Mouse (Mus musculus): Measurements from ENCODE around the gene Lcp2.
A peak's percentile ranks its signal among the peaks of the same experiment; 100 is the strongest.
"Not testable (repeated sequence)": the region's sequence is repeated elsewhere in the genome, so short reads cannot be mapped to it uniquely, and the experiment has no call there.

The Lcp2 gene

DNA sequence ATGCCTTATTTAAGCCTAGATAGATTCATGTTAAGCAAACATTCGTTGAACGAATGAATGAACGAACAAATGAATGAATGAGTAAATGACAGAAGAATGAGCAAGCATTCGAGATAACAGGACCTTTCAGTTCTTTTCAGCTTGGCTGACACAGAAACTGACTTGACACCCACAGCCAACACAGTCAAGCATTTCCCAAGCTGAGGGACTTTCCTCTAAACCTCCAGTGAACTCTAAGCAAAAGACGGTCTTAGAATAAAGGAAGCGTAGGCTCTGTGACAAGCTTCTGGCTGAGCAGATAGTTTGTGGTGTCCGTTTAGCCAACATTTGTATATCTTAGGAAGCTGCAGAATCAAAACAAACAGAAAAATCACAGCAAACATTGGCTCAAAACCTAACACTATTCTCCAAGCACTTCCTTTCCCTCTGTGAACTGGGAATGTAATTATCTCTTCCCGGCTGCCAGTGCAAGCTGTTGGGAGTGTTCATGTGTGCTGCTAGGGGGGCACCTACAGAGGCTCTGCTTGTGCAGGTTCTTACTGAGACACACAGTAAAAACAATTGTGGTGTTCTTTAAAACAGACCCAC, 39.5 kb downstream of the Lcp2 start:
- DNase-seq (ENCODE audit: low read depth, low spot score) = no peak

DNA sequence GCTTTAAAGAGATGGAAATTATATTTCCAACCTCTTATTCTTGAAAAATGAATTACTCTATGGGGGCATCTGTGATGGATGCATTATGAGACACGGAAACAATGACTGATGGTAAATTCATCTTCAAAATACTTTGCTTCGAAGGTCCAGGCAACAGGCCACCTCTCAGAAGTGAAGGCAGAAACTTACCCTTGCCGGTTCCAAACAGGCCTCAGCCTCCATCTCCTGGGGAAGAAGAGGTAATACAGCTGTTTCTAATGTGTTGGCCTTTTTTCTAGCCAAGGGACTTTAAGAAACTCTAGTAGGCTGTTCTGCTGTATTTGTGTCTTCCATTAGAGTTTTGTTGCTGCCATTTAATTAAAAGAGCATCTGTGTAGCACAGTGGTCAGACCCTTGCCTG, 40.3 kb downstream of the Lcp2 start:
- no peak for DNase-seq (ENCODE audit: low read depth, low spot score)

DNA sequence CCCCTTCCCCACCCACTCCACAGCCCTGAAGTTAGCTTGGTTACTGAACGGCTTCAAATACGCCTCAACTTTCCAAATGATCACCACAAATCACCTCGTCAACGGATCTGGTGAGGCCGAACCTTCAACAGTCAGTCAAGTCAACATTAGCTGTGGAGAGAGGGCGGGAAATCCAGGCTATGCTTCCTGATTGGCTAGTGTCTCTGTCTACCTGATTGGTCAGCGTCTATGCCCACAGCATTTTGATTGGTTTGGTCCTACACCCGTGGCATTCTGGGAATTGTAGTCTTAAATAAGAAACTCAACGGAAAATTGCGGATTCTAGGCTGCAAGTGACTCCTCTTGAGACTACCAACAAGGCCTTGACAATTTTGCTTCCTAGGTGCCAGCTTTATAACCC, 51.7 kb downstream of the Lcp2 start, which contains the start of gene 4930469K13Rik:
4930469K13Rik (minus strand) TSS at position 133 of the 400 bp plus-strand sequence.
- DNase-seq (ENCODE audit: low read depth, low spot score) = peak; percentile 79

DNA sequence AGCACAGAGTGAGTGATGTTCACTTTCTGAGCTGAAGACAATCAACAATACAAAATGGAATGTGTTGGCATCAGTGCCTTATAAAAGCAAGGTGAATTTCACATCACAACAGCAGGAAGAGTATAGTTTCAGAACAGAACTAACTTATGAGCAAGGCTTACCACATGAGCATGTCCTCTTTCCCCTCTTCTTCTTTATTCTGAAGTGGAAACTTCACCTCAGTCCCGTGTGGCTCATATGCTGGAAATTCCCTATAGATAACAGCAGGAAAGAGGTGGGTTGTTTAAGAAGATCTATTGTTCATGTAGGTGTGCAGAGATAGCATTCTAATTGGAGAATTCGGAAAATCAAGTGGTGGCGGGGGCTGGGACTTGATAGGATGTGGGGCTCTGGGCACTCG, 55.1 kb downstream of the Lcp2 start:
- no peak for DNase-seq (ENCODE audit: low read depth, low spot score)

DNA sequence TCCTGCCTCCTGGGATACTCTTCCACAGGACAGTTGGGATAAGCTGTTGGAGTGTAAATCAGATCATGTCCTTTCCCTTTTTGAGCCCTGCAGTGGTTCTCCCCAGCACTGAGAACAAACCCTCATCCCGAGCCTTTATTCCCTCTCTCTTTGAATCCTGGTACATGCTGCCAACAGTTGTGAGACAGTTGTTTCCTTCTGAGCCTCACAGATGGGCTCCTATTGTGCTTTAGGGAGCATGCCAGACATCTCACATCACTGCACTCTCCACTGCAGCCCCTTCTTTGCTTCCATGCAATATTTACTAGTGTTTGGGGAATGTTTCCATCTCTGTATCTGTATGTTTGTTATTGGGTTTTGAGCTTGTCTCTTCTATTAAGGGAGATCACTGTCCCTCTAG, 58.2 kb downstream of the Lcp2 start:
- DNase-seq (ENCODE audit: low read depth, low spot score) = no peak

DNA sequence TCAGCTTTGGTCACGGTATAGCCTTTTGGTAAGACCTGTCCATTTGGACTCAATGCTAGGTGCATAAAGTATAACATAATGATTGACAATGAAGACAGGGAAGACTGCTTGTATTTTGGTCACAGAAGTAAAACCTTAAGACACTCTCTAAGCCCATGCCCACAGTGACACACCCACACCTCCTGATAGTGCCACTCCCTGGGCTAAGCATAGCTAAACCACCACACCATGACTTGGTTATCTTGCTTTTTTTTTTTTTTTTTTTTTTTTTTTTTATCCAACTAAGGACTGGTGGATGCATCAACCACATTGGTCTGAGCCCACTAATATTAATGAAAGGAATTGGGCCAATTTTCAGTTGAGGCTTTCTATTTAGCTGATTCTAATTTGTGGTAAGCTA, 62.5 kb downstream of the Lcp2 start:
- DNase-seq (ENCODE audit: low read depth, low spot score) = no peak

DNA sequence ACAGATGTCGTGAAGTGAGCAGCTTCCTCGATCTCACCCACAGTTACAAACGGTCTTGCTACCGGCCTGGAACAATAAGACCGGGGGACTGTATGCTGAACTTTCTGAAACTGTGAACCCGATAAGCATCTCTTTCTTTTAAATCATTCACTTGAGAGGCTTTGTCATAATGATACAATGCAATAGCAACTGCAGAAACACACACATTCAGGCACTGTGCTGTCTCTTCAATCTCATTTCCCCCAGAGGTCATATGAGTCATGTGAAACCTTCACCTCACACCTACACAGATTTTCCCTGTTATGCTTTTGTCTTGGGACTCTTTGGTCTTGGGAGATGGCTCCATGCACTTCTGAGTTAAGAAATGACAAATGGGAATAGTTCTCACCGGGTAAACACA, 65.2 kb downstream of the Lcp2 start:
- DNase-seq (ENCODE audit: low read depth, low spot score) = peak; percentile 6

DNA sequence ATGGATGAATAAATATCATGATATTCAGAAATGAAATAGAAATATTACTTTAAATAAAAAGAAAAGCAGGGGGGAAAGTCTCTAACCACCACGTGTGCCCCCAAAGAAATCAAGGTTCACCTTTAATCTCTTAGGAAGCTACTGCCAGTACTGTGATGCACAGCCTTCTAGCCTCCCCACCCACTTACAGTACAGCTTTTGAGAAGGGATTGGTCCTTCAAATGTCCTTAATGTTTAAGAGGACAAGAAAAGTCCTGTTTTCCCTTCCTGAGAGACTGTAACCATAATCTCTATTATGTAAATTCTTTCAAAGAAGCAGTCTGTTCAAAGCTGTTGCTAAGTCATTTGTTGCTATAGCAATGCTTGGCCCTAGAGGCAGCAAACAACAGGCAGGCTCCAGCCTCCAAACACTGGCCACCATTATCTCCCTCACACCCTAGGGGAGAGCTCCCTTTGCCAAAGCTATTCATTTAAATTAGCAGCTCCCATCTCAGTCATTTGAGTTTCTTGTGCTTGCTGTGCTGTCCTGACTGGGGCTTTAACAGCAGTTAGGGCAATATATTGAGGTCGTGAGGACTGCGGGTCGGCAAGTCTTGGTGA, 66.2 kb downstream of the Lcp2 start:
- DNase-seq (ENCODE audit: low read depth, low spot score) = peak; percentile 85

DNA sequence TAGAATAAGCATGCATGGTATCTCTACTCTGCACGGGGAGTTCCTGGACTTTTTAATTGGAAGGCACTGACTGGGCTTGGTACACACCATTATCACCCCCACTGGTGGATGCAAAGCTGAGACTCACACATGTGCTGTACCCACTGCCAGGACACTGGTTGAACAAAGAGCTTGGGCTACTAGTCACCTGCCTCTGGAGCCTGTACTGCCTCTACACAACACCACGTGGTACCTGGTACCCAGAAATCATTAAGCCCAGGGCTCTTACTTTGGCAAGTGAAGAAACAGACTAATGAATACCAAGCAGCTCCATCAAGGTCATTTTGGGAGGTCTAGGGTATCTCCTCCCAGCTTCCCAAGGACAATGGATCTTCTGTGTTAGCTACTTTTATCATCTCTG, 67.0 kb downstream of the Lcp2 start:
- peak; percentile 14 for DNase-seq (ENCODE audit: low read depth, low spot score)

DNA sequence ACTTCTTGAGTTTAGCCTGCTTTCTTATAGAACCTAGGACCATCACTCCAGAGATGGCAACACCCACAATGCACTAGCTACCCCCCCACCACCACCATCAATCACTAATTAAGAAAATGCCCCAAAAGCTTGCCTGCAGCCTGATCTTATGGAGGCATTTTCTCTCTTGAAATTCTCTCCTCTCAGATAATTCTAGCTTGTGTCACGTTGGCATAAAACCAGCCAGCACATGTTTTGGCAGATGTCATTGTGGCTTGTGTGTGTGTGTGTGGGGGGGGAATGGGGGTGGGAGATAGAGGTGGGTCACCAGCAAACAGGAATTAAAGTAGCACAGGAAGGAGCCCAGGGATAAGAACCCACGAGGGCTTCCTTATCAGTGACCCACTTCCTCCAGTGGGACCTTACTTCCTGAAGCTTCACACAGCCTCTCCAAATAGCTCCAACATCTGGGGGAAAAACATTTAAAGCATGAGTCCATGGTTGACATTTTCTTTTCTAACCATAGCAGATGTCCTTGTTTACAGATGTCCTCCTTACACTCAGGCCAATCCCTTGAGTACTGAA, 69.9 kb downstream of the Lcp2 start:
- no peak for DNase-seq (ENCODE audit: low read depth, low spot score)

DNA sequence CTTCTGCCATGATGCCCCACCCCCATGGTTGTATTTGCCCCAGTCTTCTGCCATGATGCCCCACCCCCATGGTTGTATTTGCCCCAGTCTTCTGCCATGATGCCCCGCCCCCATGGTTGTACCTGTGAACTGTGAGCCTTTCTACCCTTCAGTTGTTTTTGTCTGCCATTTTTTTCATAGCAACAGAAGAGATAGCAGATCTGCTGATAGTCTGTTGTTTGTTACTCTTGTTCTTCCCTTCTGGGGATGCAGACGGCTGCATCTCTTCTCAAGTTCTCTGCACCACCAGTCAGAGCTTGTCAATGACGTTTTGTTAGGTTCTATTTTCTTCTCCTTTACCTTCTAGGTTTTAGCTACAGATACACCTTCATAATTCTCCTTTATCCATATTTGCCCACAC, 70.9 kb downstream of the Lcp2 start:
- DNase-seq (ENCODE audit: low read depth, low spot score) = no peak

DNA sequence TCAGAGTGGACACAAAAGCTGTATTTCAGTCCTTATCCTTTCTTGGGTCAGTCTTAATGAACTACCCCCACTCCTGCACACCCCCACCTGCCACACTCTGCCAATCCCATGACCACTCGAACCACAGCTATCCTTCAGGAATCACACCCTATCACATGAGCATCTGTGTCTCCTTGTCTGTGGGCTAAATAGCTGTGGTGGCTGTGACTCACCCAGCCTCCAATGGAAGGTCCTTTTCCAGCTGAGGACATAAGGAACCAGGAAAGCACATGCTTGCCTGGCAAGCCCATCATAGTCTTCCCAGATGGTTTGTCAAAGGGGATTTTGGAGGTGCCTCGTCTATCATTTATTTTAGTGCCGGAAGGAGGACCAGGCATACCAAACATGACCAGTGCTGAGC, 71.6 kb downstream of the Lcp2 start:
- no peak for DNase-seq (ENCODE audit: low read depth, low spot score)

DNA sequence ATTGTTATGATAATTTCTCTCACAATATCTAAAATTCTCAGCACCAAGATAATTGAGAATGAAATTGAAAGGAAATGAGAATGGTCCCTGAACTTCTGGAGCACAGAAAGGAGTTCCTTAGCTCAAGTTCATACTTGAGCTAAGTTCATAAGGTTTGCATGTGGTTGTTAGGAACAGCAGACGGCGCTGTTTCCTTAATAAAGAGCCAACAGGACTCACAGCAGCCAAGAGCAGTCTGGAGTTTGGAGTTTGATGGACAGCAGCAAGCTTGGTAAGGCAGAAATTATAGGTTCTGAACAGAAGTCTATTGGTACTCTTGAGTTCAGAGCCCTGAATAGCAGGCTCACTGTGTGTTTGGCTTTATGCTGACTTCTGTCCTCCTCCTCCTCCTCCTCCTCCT, 76.4 kb downstream of the Lcp2 start:
- DNase-seq (ENCODE audit: low read depth, low spot score) = peak; percentile 68

DNA sequence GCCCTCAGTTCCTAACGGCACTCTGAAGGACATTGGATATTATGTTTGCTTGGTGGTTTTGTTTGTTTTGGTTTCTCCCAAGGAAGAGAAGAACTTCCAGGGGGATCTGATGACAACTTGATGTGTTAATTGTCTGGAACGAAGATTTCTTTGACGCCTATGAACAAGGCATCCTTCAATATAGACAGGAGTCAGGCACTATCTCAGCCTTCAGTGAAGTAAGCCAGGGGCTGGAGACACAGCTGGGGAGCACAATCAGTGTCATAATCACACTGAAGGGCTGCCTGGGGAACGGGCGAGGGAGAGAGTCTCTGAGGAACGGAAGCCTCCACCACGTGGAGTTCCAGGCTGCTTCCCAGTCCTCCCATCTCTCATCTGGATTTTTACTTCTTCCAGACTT, 78.1 kb downstream of the Lcp2 start:
- no peak for DNase-seq (ENCODE audit: low read depth, low spot score)

DNA sequence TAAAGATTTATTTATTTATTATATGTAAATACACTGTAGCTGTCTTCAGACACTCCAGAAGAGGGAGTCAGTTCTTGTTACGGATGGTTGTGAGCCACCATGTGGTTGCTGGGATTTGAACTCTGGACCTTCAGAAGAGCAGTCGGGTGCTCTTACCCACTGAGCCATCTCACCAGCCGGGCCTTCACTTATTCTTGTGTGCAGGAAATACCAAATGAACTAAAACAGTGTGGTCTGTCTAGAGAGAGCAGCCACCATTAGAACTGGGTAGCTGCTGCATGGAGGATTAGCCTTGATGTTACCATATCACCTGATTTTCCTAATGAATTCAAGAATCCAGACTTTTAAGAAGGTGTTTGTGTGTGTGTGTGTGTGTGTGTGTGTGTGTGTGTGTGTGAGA, 79.0 kb downstream of the Lcp2 start:
- not testable (repeated sequence) for DNase-seq (ENCODE audit: low read depth, low spot score)

DNA sequence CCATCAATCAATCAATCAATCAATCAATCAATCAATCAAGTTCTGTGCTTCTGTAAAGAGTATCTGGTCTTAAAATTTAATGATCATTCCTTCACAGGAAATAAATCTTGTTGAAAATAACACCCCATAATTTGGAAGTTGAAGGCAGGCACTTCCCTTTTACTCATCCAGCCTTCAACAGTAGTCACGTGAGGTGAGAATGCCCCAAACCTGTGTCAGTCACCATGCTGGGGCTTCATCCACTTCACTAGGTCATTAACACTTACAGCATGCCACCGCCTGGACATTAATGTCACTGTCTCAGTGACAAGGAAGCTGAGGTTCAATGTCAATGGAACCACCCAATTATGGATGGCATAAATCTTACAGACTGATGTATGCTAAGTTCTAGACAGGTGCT, 81.7 kb downstream of the Lcp2 start:
- DNase-seq (ENCODE audit: low read depth, low spot score) = no peak

DNA sequence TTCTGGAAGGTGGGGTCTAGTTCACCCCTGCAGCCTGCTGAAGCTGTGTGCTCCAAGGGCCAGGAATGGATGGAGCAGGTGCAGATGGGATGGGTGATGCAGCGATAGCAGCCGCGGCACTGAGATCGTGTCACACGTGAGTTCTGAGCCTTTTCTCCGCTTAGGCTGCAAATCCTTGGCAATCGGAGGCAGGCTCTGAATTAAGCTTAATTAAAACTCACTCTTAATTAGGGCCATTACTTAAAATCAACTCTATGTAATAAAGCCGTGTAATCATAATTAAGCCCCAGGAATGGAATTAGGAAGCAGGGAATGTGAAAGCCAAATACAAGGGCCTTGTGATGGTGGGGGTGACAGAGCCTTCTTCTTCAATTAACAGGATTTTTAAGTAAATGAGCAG, 92.6 kb downstream of the Lcp2 start:
- DNase-seq (ENCODE audit: low read depth, low spot score) = no peak
